Mouse (Mus musculus) forebrain, embryonic 11.5 days (tissue): ENCODE measurements around the gene Siah1b. TPM values are rescaled to one million over a fixed set of nuclear protein-coding genes. Genes with fewer than 3 reads are reported as not detected.

ENCODE experiments used
- polyA plus RNA-seq: library from polyadenylated mRNA; unstranded; fragments of >200 nt; fragmentation: Nextera tagmentation; extraction: Ambion mirVana; gene quantifications from 2 replicates; pipeline ENCODE4 v1.2.1, GENCODE M21; 2014

The Siah1b gene
- polyA plus RNA-seq, 1 experiment from 2014 or later = 54.6 TPM

Other genes with a start within 250 kb of the Siah1b start
- 34.5 and 37.4 TPM in 2 replicates for gene Ap1s2, start 167.5 kb downstream of the Siah1b start, polyA plus RNA-seq
- gene Zrsr2, start 117.8 kb downstream of the Siah1b start, polyA plus RNA-seq = 49.2 and 60.6 TPM in 2 replicates
- 0.55 TPM in 2 replicates for gene Car5b, start 48.5 kb downstream of the Siah1b start, polyA plus RNA-seq
- 0.49 and 0.99 TPM in 2 replicates for gene Cltrn, start 12.3 kb upstream of the Siah1b start, polyA plus RNA-seq
- 0.11 and 0.39 TPM in 2 replicates for gene Ace2, start 62.8 kb upstream of the Siah1b start, polyA plus RNA-seq
- gene Bmx, start 181.7 kb upstream of the Siah1b start, polyA plus RNA-seq = 0.28 TPM in 2 replicates
- 11.0 and 12.2 TPM in 2 replicates for gene Pir, start 192.9 kb upstream of the Siah1b start, polyA plus RNA-seq